ENCODE assay signal across 24 mouse cellular contexts in genomic region chr13:43270220-43270597, GRCm38 (mm10). TPM values are rescaled to one million over a fixed set of nuclear protein-coding genes. Genes with fewer than 3 reads are reported as not detected.
DNase-seq lines count a peak whose midpoint lies in the region; ATAC-seq and TF ChIP-seq lines count a peak whose summit lies in the region.
"Had no signal": no experiment of that assay in that cellular context is flagged by ENCODE, and none has a peak within 500 bp of the region (broad histone marks: within the 10 kb centered on the region; RNA-seq: fewer than 3 reads in every experiment).

No protein-coding gene starts in this region.

- peak overlapping the region; percentile 84 for H3K27ac ChIP-seq in layer of hippocampus, adult 2 months
- no peak overlapping the region for H3K27ac ChIP-seq in midbrain, embryonic 11.5 days (ENCODE audit: low read depth, low read length)
- H3K27ac ChIP-seq in midbrain, embryonic 16.5 days (ENCODE audit: low read length) = no peak overlapping the region; the same call in 1 of the 2 replicates
- H3K27ac ChIP-seq: embryonic facial prominence, embryonic 12.5 days; gastrocnemius, adult 2 months; heart, embryonic 15.5 days; hindbrain, embryonic 10.5 days; kidney, postnatal 0 days; limb, embryonic 12.5 days; liver, embryonic 12.5 days; neural tube, embryonic 13.5 days had no signal

- no peak for ATAC-seq in megakaryocyte, adult 5-6 weeks (ENCODE audit: poor library complexity, severe bottlenecking)
- ATAC-seq in midbrain, embryonic 11.5 days (ENCODE audit: low FRiP score) = peak; percentile 50
- peak; percentile 9; the same call in 1 of the 2 replicates for ATAC-seq in midbrain, embryonic 16.5 days
- ATAC-seq: activated CD4-positive, CD25-positive, alpha-beta regulatory T cell, adult 4 months; inflammation-experienced regulatory T-cells, adult 6 months; liver, embryonic 12.5 days had no signal

- WGBS in midbrain, embryonic 11.5 days = 47% methylated on average over 10 of the region's 10 CpGs
- 31% methylated on average over 10 of the region's 10 CpGs for WGBS in midbrain, embryonic 16.5 days

- DNase-seq in layer of hippocampus, adult 2 months (ENCODE audit: low spot score in 2 of 2) = no peak
- no peak for DNase-seq in layer of hippocampus, adult 18-20 months (ENCODE audit: low spot score in 2 of 2)
- no peak for DNase-seq in midbrain, embryonic 11.5 days (ENCODE audit: low spot score, missing footprints)
- DNase-seq in heart, postnatal 10 days = no peak
- DNase-seq: adrenal gland, adult 8-10 months; cerebellum, adult 11-12 months; cerebellum, postnatal 14 days; gastrocnemius, adult 2 months; kidney, adult 18-20 months; lung, adult 2 months; right cerebral cortex, postnatal 25 days had no signal

- H3K9ac ChIP-seq in midbrain, embryonic 11.5 days (ENCODE audit: low read length) = no peak overlapping the region
- H3K9ac ChIP-seq in midbrain, embryonic 16.5 days (ENCODE audit: low read depth, low read length) = no peak overlapping the region
- H3K9ac ChIP-seq: embryonic facial prominence, embryonic 12.5 days; heart, embryonic 15.5 days; limb, embryonic 12.5 days; liver, embryonic 12.5 days; neural tube, embryonic 13.5 days had no signal

- H3K4me3 ChIP-seq in layer of hippocampus, adult 2 months = no peak overlapping the region
- H3K4me3 ChIP-seq in megakaryocyte, embryonic 14.5 days (replicated peaks) = peak overlapping the region; percentile 25
- no peak overlapping the region for H3K4me3 ChIP-seq in midbrain, embryonic 11.5 days (ENCODE audit: low read depth, low read length)
- H3K4me3 ChIP-seq in midbrain, embryonic 16.5 days (ENCODE audit: low read depth, low read length) = no peak overlapping the region
- H3K4me3 ChIP-seq: embryonic facial prominence, embryonic 12.5 days; gastrocnemius, adult 2 months; heart, embryonic 15.5 days; hindbrain, embryonic 10.5 days; limb, embryonic 12.5 days; liver, embryonic 12.5 days; myocyte; neural tube, embryonic 13.5 days had no signal

- H3K4me2 ChIP-seq in midbrain, embryonic 11.5 days = no peak overlapping the region
- H3K4me2 ChIP-seq in midbrain, embryonic 16.5 days (ENCODE audit: low read length) = no peak overlapping the region
- H3K4me2 ChIP-seq: embryonic facial prominence, embryonic 12.5 days; heart, embryonic 15.5 days; limb, embryonic 12.5 days; liver, embryonic 12.5 days; neural tube, embryonic 13.5 days had no signal

- no peak for TF ChIP-seq CTCF in layer of hippocampus, adult 2 months (conservative IDR thresholded peaks at IDR 0.05)

- H3K27me3 ChIP-seq in megakaryocyte, embryonic 14.5 days (replicated peaks) = no peaks in the 10 kb centered on the region
- H3K27me3 ChIP-seq in midbrain, embryonic 11.5 days (ENCODE audit: control insufficient read depth, insufficient read depth, low read length) = peaks cover 24% of the 10 kb centered on the region; the same call in 1 of the 2 replicates
- H3K27me3 ChIP-seq in midbrain, embryonic 16.5 days (ENCODE audit: control insufficient read depth, insufficient read depth, low read depth, low read length) = no peaks in the 10 kb centered on the region
- H3K27me3 ChIP-seq: embryonic facial prominence, embryonic 12.5 days; heart, embryonic 15.5 days; limb, embryonic 12.5 days; liver, embryonic 12.5 days; neural tube, embryonic 13.5 days had no signal

- intact Hi-C loops in heart, postnatal 10 days (cut with DNase I) = no loop called here

- no peaks in the 10 kb centered on the region for H3K9me3 ChIP-seq in megakaryocyte, embryonic 14.5 days
- no peaks in the 10 kb centered on the region for H3K9me3 ChIP-seq in midbrain, embryonic 11.5 days (ENCODE audit: control insufficient read depth, low read length)
- H3K9me3 ChIP-seq in midbrain, embryonic 16.5 days (replicated peaks; ENCODE audit: control insufficient read depth, low read length, poor library complexity, severe bottlenecking) = no peaks in the 10 kb centered on the region
- H3K9me3 ChIP-seq: embryonic facial prominence, embryonic 12.5 days; heart, embryonic 15.5 days; hindbrain, embryonic 10.5 days; limb, embryonic 12.5 days; liver, embryonic 12.5 days; neural tube, embryonic 13.5 days had no signal

- H3K4me1 ChIP-seq in megakaryocyte, embryonic 14.5 days = peaks cover 96% of the 10 kb centered on the region
- peaks cover 21% of the 10 kb centered on the region for H3K4me1 ChIP-seq in midbrain, embryonic 11.5 days (ENCODE audit: control insufficient read depth, insufficient read depth, low read length)
- peaks cover 16% of the 10 kb centered on the region for H3K4me1 ChIP-seq in midbrain, embryonic 16.5 days (ENCODE audit: control insufficient read depth, insufficient read depth, low read length)

- H3K36me3 ChIP-seq in megakaryocyte, embryonic 14.5 days (replicated peaks; ENCODE audit: low read length) = peaks cover 72% of the 10 kb centered on the region
- no peaks in the 10 kb centered on the region for H3K36me3 ChIP-seq in midbrain, embryonic 11.5 days (ENCODE audit: control insufficient read depth, insufficient read depth, low read length)
- no peaks in the 10 kb centered on the region for H3K36me3 ChIP-seq in midbrain, embryonic 16.5 days (ENCODE audit: control insufficient read depth, insufficient read depth, low read length)
- H3K36me3 ChIP-seq: embryonic facial prominence, embryonic 12.5 days; heart, embryonic 15.5 days; hindbrain, embryonic 10.5 days; limb, embryonic 12.5 days; liver, embryonic 12.5 days; neural tube, embryonic 13.5 days had no signal

RNA-seq across cellular contexts. Expression of gene Gfod1, which starts 33.8 kb away (rescaled TPM):
- 10 to 100 TPM; 94.6 to 99.3 TPM for total RNA-seq in layer of hippocampus, adult 2 months (2021)
- total RNA-seq in layer of hippocampus, adult 18-20 months (2021) = 100 to 1,000 TPM; 108 to 112 TPM
- 5.5 and 23.4 TPM in 2 replicates for polyA plus RNA-seq in megakaryocyte, embryonic 14.5 days (2012; ENCODE audit: insufficient read depth, low replicate concordance)
- 10.8 and 16.8 TPM in 2 replicates for total RNA-seq in megakaryocyte, adult 5-6 weeks (2015)
- total RNA-seq in megakaryocyte, adult 5-6 weeks (2017) = 4.9 and 7.2 TPM in 2 replicates
- 0.53 and 0.77 TPM in 2 replicates for polyA plus RNA-seq in midbrain, embryonic 11.5 days (2014; fragmentation: Nextera tagmentation; extraction: Ambion mirVana)
- polyA plus RNA-seq in midbrain, embryonic 16.5 days (2015; fragmentation: Nextera tagmentation; extraction: Ambion mirVana) = 2.2 and 2.6 TPM in 2 replicates
- total RNA-seq in heart, postnatal 10 days (2021) = 10 to 100 TPM; 28.8 to 34.0 TPM
